Mouse (Mus musculus) frontal cortex, adult 2 months (tissue): ENCODE data around the gene Pamr1. TPM values are rescaled to one million over a fixed set of nuclear protein-coding genes. Genes with fewer than 3 reads are reported as not detected.

Experiments used
- polyA plus RNA-seq: library from polyadenylated mRNA; depleted of rRNA; stranded (reverse); fragments of >200 nt; gene quantifications from 2 replicates; pipeline ENCODE4 v1.2.3, GENCODE M21; 2012; rRNA removed

Gene Pamr1
- polyA plus RNA-seq, 1 experiment, result 31.8 TPM

Other genes starting within 250 kb of the Pamr1 start
- gene Trim44, start 142.2 kb upstream of the Pamr1 start, polyA plus RNA-seq, result 143 and 157 TPM in 2 replicates
- gene Fjx1, start 97.5 kb upstream of the Pamr1 start, polyA plus RNA-seq, result 73.3 and 79.8 TPM in 2 replicates
- gene Slc1a2, start 108.6 kb downstream of the Pamr1 start, polyA plus RNA-seq, result 570 and 587 TPM in 2 replicates